Mouse (Mus musculus) liver, adult 2 months (tissue): Measurements from ENCODE around the gene Map6.

Source experiments
- CTCF ChIP-seq: fragments of 200-500 bp; IDR thresholded peaks from 2 replicates; pipeline ENCODE4 v1.5.1; 2011; ENCODE audit warnings: low read depth, low read length, control low read depth
- POLR2A ChIP-seq: fragments of 200-500 bp; IDR thresholded peaks from 2 replicates; pipeline ENCODE4 v1.6.1; 2011; ENCODE audit warnings: low read length, control low read depth; ENCODE audit not compliant: insufficient read depth; ENCODE audit errors: extremely low read depth

- TF ChIP-seq POLR2A: no peak
- no peak for TF ChIP-seq CTCF
Observed at GRCm38 (mm10) chr7:99382088-99383000, 115.1 kb downstream of the Map6 start.
